Mouse (Mus musculus): ENCODE measurements at regions not wholly inside any gene's neighbourhood (a gene's known extent, or its start where the extent isn't known, plus 50 kb on each side); places are given as distances from the start of the nearest gene placed in this dataset.

DNA sequence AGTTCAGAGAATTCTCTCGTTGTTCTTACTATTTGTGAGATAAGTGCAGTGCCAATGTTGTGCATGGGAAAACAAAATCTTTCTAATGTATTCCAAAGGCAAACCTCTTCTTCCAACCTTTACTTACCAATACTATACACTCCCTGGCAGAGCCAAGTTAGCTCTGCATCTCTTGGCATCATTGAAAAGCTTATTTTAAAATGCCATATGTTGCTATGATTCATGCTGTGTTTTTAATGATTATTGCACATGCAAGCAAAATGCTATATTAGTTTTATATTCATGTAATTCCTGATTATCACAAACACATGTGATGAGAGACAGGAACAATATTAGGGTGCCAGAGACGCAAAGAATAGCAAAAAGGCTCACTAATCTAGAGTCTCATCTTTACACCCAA, 64.3 kb upstream of the Pard3b start:
- no peak for DNase-seq (ENCODE audit: low spot score)

DNA sequence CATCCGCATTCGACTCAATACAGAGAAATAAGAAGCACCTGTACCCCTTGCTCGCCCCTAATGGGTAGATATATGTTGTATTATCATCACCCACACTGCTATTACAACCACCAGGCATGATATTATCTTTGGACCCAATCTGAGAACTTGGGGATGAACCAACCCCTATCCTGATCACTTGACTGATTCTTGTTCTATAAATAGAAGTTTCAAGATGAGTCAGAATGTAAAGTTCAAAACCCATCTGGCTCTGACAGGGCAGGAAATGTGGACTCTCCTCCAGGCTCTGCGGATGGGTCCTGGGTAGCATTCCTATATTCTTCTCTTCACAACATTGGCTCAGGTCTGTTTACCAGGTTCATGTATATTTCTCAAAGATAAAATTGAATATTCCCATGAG, 61.9 kb upstream of the Pard3b start:
- no peak for DNase-seq (ENCODE audit: low spot score)

GRCm38 (mm10) chr1:61587251-61587650, 51.4 kb upstream of the Pard3b start:
- no peak for DNase-seq (ENCODE audit: low spot score)
